Mouse (Mus musculus) cerebellum, adult 9-10 months (tissue): ENCODE results near the gene Tceanc2.

ENCODE experiments used
- DNase-seq: peaks from one replicate; pipeline ENCODE4 v3.0.0; 2022

Tceanc2 gene

GRCm38 (mm10) chr4:107178830-107179490 lies at the start of gene Tceanc2:
Gene Tceanc2 (minus strand): TSS chr4:107179116.
- DNase-seq: peak; percentile 65

DNA sequence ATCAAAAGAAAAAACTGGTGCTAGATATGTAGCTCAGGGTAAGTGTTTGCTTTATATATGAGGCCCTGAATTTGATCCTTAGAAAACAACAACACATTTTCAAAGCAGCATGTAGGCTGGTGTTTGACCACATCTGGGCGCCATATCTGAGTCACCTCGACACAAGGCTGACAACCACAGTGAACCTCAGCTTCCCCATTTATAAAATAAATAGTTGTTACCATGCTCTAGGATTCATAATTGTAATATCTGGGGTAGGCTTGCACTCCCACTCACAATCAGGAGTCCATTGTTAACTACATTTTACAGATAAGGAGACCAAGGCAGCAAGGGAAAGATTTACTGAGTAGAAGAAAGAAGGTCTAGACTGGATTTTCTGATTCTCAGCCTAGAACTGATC lies 47.4 kb upstream of the Tceanc2 start:
- DNase-seq: no peak

GRCm38 (mm10) chr4:107223225-107224204 lies 44.6 kb upstream of the Tceanc2 start:
- DNase-seq: peak; percentile 19

DNA sequence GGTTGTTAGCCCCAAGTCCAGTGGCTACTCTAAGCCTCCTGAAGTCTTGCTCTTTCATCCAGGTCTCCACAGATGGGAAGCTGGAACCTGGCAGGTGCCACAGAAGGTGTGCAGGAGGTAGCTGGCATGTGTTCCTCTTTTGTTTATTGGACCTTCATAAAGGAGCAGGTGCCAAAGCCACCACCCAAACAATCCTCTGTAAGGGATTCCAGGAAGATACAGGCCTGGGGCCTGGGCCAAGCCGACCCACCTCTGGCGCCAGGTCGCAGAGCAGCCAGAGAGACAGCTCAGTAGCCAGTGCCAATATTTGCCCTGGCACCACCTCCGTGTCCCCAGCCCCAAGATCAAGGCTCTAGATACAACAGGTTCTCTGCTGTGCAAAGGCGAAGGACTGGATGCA lies 42.6 kb upstream of the Tceanc2 start:
- DNase-seq: peak; percentile 27

GRCm38 (mm10) chr4:107217574-107217973 lies 38.7 kb upstream of the Tceanc2 start:
- no peak for DNase-seq

GRCm38 (mm10) chr4:107213279-107214011 lies 34.5 kb upstream of the Tceanc2 start:
- no peak for DNase-seq

DNA sequence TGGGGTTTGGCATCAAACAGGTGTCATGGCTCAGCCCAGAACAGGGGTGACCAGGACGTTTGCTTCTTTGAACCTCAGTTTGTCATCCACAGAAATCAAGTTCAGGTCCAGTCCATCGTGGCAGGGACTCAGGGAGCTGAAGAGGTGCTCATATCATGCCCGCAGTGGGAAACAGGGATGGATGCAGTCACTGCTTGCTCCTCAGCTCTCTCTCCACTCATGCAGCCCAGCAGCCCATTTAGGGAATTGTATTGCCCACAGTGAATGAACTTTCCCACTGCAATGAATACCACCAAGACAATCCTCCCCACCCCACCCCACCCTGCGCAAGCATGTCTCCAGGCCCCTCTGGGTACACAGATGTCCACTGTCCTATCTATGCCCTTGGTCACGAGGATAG lies 33.0 kb upstream of the Tceanc2 start:
- no peak for DNase-seq

- no peak for DNase-seq
Measured at GRCm38 (mm10) chr4:107211465-107211864, 32.5 kb upstream of the Tceanc2 start.

- DNase-seq: no peak
Measured at GRCm38 (mm10) chr4:107210483-107211097, 31.7 kb upstream of the Tceanc2 start.

- no peak for DNase-seq
Measured at GRCm38 (mm10) chr4:107208880-107209279, 30.0 kb upstream of the Tceanc2 start, which contains the start of gene Ldlrad1. Gene Ldlrad1 (plus strand): TSS chr4:107209180.

DNA sequence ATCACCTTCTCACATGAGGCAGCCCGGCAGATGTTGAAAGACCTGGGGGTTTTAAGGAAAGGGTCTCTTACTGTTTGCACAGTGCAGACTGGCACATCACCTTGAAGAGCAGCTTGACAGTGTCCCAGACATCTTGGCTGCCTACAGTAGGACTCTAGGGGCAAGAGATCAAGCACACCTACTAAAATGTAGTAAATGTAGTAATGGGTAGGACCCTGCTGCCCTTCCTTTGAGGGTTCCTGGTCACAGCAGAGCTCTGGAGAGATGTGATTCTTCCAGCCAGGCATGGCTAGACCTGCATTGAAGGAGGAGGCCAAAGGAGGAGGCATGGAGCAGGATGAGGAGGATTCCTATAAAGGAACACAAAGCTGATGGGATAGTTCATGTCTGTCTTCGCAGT lies 28.1 kb upstream of the Tceanc2 start:
- no peak for DNase-seq

GRCm38 (mm10) chr4:107203001-107203400 lies 24.1 kb upstream of the Tceanc2 start:
- DNase-seq: no peak

DNA sequence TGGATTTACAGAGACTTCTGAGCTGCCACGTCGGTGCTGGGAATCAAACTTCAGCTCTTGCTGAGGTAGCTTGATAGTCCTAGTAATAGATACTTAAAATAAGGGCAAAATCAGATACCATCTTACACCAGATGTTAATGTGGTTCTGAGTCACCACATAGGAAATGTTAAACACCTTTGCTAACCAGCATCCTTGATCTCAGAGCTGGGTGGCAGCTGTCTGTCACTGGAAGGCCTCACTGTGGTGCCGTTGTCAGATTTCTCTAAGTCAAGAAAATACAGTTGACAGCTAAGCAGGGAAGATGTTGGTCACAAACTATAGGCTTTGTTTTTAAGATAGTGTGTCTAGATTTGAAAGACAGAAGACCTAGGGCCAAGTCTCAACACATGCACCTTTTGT lies 22.9 kb upstream of the Tceanc2 start:
- no peak for DNase-seq

- no peak for DNase-seq
Measured at GRCm38 (mm10) chr4:107198072-107198471, 19.2 kb upstream of the Tceanc2 start.

DNA sequence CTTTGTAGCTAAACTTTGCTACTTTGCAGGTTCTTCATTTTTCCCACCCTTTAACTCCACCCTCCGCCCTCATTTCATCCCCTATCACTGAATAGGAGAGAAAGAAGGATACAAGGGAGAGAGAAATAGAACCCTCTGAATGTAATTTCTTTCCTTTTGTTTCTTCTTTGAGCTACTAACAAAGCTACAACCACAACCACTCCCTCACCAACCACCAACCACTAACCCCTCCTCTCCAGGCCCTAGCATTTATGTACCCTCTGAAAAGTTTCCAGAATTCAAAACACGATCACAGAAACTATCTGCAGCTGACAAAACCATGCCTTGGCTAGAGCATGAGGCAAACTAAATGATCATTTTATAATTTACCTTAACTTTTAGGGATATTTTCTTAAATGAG lies 17.5 kb upstream of the Tceanc2 start:
- no peak for DNase-seq

DNA sequence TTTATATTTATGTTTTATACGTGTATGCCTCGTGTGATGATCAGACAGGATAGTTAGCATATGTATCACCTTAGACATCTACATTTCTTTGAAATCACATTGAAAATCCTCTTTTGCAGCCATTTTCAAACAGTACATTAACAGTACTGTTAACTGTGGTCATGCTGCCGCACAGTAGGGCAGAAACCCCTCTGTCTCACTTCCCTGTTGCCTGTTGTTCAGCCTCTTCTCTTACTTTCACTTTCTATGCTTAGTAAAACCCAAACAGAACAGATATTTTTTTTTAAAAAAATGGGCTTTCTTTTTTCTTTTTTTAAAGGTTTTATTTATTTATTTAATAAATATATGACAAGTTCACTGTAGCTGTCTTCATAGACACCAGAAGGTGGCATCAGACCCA lies 14.9 kb upstream of the Tceanc2 start:
- DNase-seq: no peak

DNA sequence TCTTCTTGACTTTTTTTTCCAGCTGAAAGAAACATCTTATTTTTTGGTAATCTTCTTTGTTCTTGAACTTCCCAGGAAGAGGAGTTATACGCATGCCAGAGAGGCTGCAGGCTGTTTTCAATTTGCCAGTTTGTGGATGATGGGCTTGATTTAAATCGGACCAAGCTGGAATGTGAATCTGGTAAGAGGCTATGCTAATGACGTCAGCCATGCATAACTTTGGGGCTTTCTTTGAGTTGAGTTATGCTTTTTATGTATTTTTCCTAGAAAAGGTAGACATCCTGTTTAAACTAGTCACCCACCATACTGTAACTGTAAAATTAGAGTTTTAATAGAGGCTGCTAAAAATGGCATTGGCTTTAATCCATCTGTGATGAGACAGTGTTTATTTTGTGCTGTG lies 6.8 kb upstream of the Tceanc2 start:
- DNase-seq: no peak

GRCm38 (mm10) chr4:107183203-107183602 lies 4.3 kb upstream of the Tceanc2 start:
- DNase-seq: no peak

DNA sequence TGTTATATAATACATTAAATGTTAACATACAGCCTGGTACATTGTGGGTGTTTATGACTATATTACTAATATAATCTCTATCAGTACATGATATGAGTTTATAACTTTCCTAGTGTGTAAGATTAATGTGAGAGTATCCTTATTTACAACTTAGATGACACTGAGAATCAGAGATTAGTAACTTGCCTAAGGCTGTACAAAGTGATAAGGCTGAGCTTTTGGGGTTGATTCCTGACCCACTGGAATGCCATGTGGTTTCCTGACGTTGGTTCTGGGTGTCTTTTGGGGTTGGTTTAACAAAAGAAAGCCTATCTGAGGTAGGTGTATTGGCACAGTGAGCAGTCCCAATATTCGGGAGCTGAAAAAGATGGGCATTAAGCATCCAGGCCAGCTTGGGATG lies 3.9 kb upstream of the Tceanc2 start:
- DNase-seq: no peak

GRCm38 (mm10) chr4:107181866-107182265 lies 3.0 kb upstream of the Tceanc2 start:
- DNase-seq: no peak

GRCm38 (mm10) chr4:107180746-107181145 lies 1.8 kb upstream of the Tceanc2 start:
- DNase-seq: no peak

DNA sequence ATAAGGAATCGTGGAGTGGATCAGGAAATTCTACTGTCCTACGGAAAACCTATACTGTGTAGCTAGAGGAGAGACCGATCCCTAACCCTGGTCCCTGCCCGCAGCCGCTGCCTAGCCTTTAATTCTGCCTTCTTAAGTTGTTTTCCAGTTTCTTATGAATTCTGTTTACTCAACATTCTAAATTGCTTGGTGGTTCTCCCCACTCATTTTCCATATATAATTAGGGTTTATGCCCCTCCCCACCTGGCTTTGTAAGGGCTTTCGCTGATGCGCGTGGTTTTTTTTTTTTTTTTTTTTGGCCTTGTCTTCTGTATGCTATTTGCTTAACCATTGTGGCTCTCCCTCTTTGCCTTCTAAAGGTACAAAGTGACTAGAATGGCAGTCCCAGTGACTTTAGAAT lies 645 bp upstream of the Tceanc2 start:
- DNase-seq: peak; percentile 37
